Mouse (Mus musculus) small intestine, adult 2 months (tissue): Measurements from ENCODE around the gene Wdr64.

Experiments
- CTCF ChIP-seq: fragments of 200-500 bp; IDR thresholded peaks from 2 replicates; pipeline ENCODE4 v1.5.1; 2012; ENCODE audit warnings: low read depth, mild to moderate bottlenecking, control low read depth, inconsistent platforms, low read length, moderate library complexity, mixed read lengths; ENCODE audit not compliant: insufficient replicate concordance, insufficient read length; ENCODE audit errors: extremely low read depth
- POLR2A ChIP-seq: fragments of 200-500 bp; IDR thresholded peaks from 2 replicates; pipeline ENCODE4 v1.6.1; 2012; ENCODE audit warnings: low read depth, mild to moderate bottlenecking, control low read depth, inconsistent platforms, low read length, moderate library complexity

GRCm38 (mm10) chr1:175811625-175812024 lies 113.2 kb downstream of the Wdr64 start:
- TF ChIP-seq POLR2A, result no peak
- TF ChIP-seq CTCF, result no peak
